Mouse (Mus musculus): ENCODE data around the gene Dnajc7. TPM values are rescaled to one million over a fixed set of nuclear protein-coding genes. Genes with fewer than 3 reads are reported as not detected.

The Dnajc7 gene
- polyA plus RNA-seq, 1 experiment from 2014 or later = 295 TPM

- H3K4me1 ChIP-seq = no peaks in the 10 kb centered on the region; the same call in 1 of the 2 replicates
- H3K27ac ChIP-seq (replicated peaks) = no peak overlapping the region
- no peak overlapping the region for H3K4me2 ChIP-seq (replicated peaks)
- ATAC-seq (replicated peaks) = no peak
- 32% methylated on average over 5 of the region's 5 CpGs for WGBS
- H3K9me3 ChIP-seq = no peaks in the 10 kb centered on the region
- H3K9ac ChIP-seq (replicated peaks) = no peak overlapping the region
- no peaks in the 10 kb centered on the region for H3K36me3 ChIP-seq
- H3K27me3 ChIP-seq = no peaks in the 10 kb centered on the region
- H3K4me3 ChIP-seq = no peak overlapping the region
Measured at GRCm38 (mm10) chr11:100561748-100562147, 58.2 kb downstream of the Dnajc7 start.

GRCm38 (mm10) chr11:100559476-100559875 is 60.5 kb downstream of the Dnajc7 start:
- ATAC-seq (replicated peaks) = no peak
- H3K4me3 ChIP-seq = no peak overlapping the region
- H3K36me3 ChIP-seq = no peaks in the 10 kb centered on the region
- peaks cover 2% of the 10 kb centered on the region for H3K4me1 ChIP-seq
- H3K4me2 ChIP-seq (replicated peaks) = no peak overlapping the region
- H3K9ac ChIP-seq (replicated peaks) = no peak overlapping the region
- H3K9me3 ChIP-seq = no peaks in the 10 kb centered on the region
- 69% methylated on average over 7 of the region's 7 CpGs for WGBS
- H3K27me3 ChIP-seq = no peaks in the 10 kb centered on the region
- no peak overlapping the region for H3K27ac ChIP-seq (replicated peaks)

- Histone ChIP-seq H3K36me3 (no peaks in the 10 kb centered on the region), H3K27me3 (no peaks in the 10 kb centered on the region), H3K9me3 (no peaks in the 10 kb centered on the region), H3K4me1 (peaks cover 2% of the 10 kb centered on the region; the same call in 1 of the 2 replicates), H3K4me3 (no peak overlapping the region), H3K27ac (replicated peaks) (no peak overlapping the region), H3K9ac (replicated peaks) (no peak overlapping the region), H3K4me2 (replicated peaks) (no peak overlapping the region)
- ATAC-seq (replicated peaks) = no peak
- WGBS = 79% methylated on average over 3 of the region's 3 CpGs
Measured at GRCm38 (mm10) chr11:100557563-100557962, 62.4 kb downstream of the Dnajc7 start.

GRCm38 (mm10) chr11:100555583-100555982 is 64.4 kb downstream of the Dnajc7 start:
- H3K9ac ChIP-seq (replicated peaks) = no peak overlapping the region; the same call in 1 of the 2 replicates
- no peaks in the 10 kb centered on the region for H3K36me3 ChIP-seq
- H3K9me3 ChIP-seq = no peaks in the 10 kb centered on the region
- no peaks in the 10 kb centered on the region for H3K27me3 ChIP-seq
- peaks cover 2% of the 10 kb centered on the region; the same call in 1 of the 2 replicates for H3K4me1 ChIP-seq
- H3K4me3 ChIP-seq = no peak overlapping the region
- 16% methylated on average over 11 of the region's 11 CpGs for WGBS
- peak; percentile 61; the same call in 1 of the 2 replicates for ATAC-seq (replicated peaks)
- H3K27ac ChIP-seq (replicated peaks) = no peak overlapping the region
- H3K4me2 ChIP-seq (replicated peaks) = no peak overlapping the region

GRCm38 (mm10) chr11:100552842-100553241 is 67.1 kb downstream of the Dnajc7 start:
- 73% methylated on average over 4 of the region's 4 CpGs for WGBS
- Histone ChIP-seq H3K4me2 (replicated peaks) (no peak overlapping the region), H3K9ac (replicated peaks) (no peak overlapping the region), H3K27ac (replicated peaks) (no peak overlapping the region), H3K9me3 (no peaks in the 10 kb centered on the region), H3K36me3 (no peaks in the 10 kb centered on the region), H3K27me3 (no peaks in the 10 kb centered on the region), H3K4me1 (peaks cover 2% of the 10 kb centered on the region; the same call in 1 of the 2 replicates), H3K4me3 (no peak overlapping the region)
- ATAC-seq (replicated peaks) = no peak

- H3K4me1 ChIP-seq = peaks cover 8% of the 10 kb centered on the region
- no peaks in the 10 kb centered on the region for H3K27me3 ChIP-seq
- H3K9me3 ChIP-seq = no peaks in the 10 kb centered on the region
- no peak overlapping the region for H3K9ac ChIP-seq (replicated peaks)
- H3K36me3 ChIP-seq = no peaks in the 10 kb centered on the region
- no peak overlapping the region for H3K4me3 ChIP-seq
- 89% methylated on average over 6 of the region's 6 CpGs for WGBS
- no peak overlapping the region for H3K4me2 ChIP-seq (replicated peaks)
- H3K27ac ChIP-seq (replicated peaks) = no peak overlapping the region
- no peak for ATAC-seq (replicated peaks)
Measured at GRCm38 (mm10) chr11:100550101-100550500, 69.9 kb downstream of the Dnajc7 start.

GRCm38 (mm10) chr11:100549466-100549865 is 70.5 kb downstream of the Dnajc7 start:
- no peaks in the 10 kb centered on the region for H3K9me3 ChIP-seq
- H3K4me3 ChIP-seq = no peak overlapping the region
- H3K27ac ChIP-seq (replicated peaks) = no peak overlapping the region
- H3K27me3 ChIP-seq = no peaks in the 10 kb centered on the region
- H3K4me1 ChIP-seq = peaks cover 12% of the 10 kb centered on the region
- ATAC-seq (replicated peaks) = no peak
- no peak overlapping the region for H3K9ac ChIP-seq (replicated peaks)
- no peaks in the 10 kb centered on the region for H3K36me3 ChIP-seq
- no peak overlapping the region for H3K4me2 ChIP-seq (replicated peaks)
- WGBS = 87% methylated on average over 8 of the region's 8 CpGs

GRCm38 (mm10) chr11:100548141-100548540 is 71.8 kb downstream of the Dnajc7 start:
- H3K4me1 ChIP-seq = peaks cover 12% of the 10 kb centered on the region
- H3K27me3 ChIP-seq = no peaks in the 10 kb centered on the region
- H3K4me3 ChIP-seq = no peak overlapping the region
- no peak overlapping the region for H3K4me2 ChIP-seq (replicated peaks)
- 84% methylated on average over 6 of the region's 6 CpGs for WGBS
- no peaks in the 10 kb centered on the region for H3K9me3 ChIP-seq
- H3K27ac ChIP-seq (replicated peaks) = no peak overlapping the region
- no peak for ATAC-seq (replicated peaks)
- H3K9ac ChIP-seq (replicated peaks) = no peak overlapping the region
- H3K36me3 ChIP-seq = no peaks in the 10 kb centered on the region

GRCm38 (mm10) chr11:100546955-100547354 is 73.0 kb downstream of the Dnajc7 start:
- Histone ChIP-seq H3K9me3 (no peaks in the 10 kb centered on the region), H3K9ac (replicated peaks) (no peak overlapping the region), H3K4me1 (peaks cover 12% of the 10 kb centered on the region), H3K27me3 (no peaks in the 10 kb centered on the region), H3K4me3 (no peak overlapping the region), H3K27ac (replicated peaks) (no peak overlapping the region), H3K36me3 (no peaks in the 10 kb centered on the region), H3K4me2 (replicated peaks) (no peak overlapping the region)
- no peak for ATAC-seq (replicated peaks)
- 89% methylated on average over 6 of the region's 6 CpGs for WGBS

- Histone ChIP-seq H3K9ac (replicated peaks) (peak overlapping the region; percentile 62), H3K9me3 (no peaks in the 10 kb centered on the region), H3K4me2 (replicated peaks) (peak overlapping the region; percentile 71), H3K4me3 (peak overlapping the region; percentile 47), H3K4me1 (peaks cover 12% of the 10 kb centered on the region), H3K27me3 (no peaks in the 10 kb centered on the region), H3K27ac (replicated peaks) (peak overlapping the region; percentile 70), H3K36me3 (no peaks in the 10 kb centered on the region)
- ATAC-seq (replicated peaks) = peak; percentile 53
- 24% methylated on average over 7 of the region's 7 CpGs for WGBS
Measured at GRCm38 (mm10) chr11:100545746-100546085, 74.3 kb downstream of the Dnajc7 start.

GRCm38 (mm10) chr11:100544832-100545745 is 74.9 kb downstream of the Dnajc7 start, which contains the start of gene Ttc25:
Gene Ttc25 (plus strand): TSS chr11:100545607.
- no peaks in the 10 kb centered on the region for H3K27me3 ChIP-seq
- 2% methylated on average over 28 of the region's 28 CpGs for WGBS
- H3K4me3 ChIP-seq = peak within 1 kb of the TSS; percentile 47
- peak within 1 kb of the TSS; percentile 71 for H3K4me2 ChIP-seq (replicated peaks)
- H3K9ac ChIP-seq (replicated peaks) = peak within 1 kb of the TSS; percentile 62
- peaks cover 12% of the 10 kb centered on the region for H3K4me1 ChIP-seq
- peak within 1 kb of the TSS; percentile 70 for H3K27ac ChIP-seq (replicated peaks)
- no peaks in the 10 kb centered on the region for H3K36me3 ChIP-seq
- H3K9me3 ChIP-seq = no peaks in the 10 kb centered on the region
- ATAC-seq (replicated peaks) = peak; percentile 97

- Histone ChIP-seq H3K4me1 (peaks cover 12% of the 10 kb centered on the region), H3K36me3 (no peaks in the 10 kb centered on the region), H3K27me3 (no peaks in the 10 kb centered on the region), H3K4me2 (replicated peaks) (no peak overlapping the region), H3K9ac (replicated peaks) (no peak overlapping the region), H3K9me3 (no peaks in the 10 kb centered on the region), H3K4me3 (no peak overlapping the region), H3K27ac (replicated peaks) (no peak overlapping the region)
- 83% methylated on average over 2 of the region's 2 CpGs for WGBS
- ATAC-seq (replicated peaks) = no peak
Measured at GRCm38 (mm10) chr11:100541577-100541976, 78.4 kb downstream of the Dnajc7 start.

Measured in forebrain, embryonic 15.5 days (tissue).